Mouse (Mus musculus) common myeloid progenitor, adult 5-6 weeks (primary cell): ENCODE measurements around the gene Ddx39b. TPM values are rescaled to one million over a fixed set of nuclear protein-coding genes. Genes with fewer than 3 reads are reported as not detected.
A peak's percentile ranks its signal among the peaks of the same experiment; 100 is the strongest.

Experiments used
- ATAC-seq: replicated peaks from 2 replicates; pipeline ENCODE4 v1.8.0; 2016; ENCODE audit warnings: low read depth, mild to moderate bottlenecking, moderate TSS enrichment, inconsistent platforms; ENCODE audit not compliant: poor library complexity, severe bottlenecking
- total RNA-seq: library from RNA; stranded (forward); fragments of 200-1000, 187-1606 nt; gene quantifications from 2 replicates; pipeline ENCODE4 v1.2.3, GENCODE M21; 2017

Ddx39b gene
- total RNA-seq: 199 and 218 TPM in 2 replicates

DNA sequence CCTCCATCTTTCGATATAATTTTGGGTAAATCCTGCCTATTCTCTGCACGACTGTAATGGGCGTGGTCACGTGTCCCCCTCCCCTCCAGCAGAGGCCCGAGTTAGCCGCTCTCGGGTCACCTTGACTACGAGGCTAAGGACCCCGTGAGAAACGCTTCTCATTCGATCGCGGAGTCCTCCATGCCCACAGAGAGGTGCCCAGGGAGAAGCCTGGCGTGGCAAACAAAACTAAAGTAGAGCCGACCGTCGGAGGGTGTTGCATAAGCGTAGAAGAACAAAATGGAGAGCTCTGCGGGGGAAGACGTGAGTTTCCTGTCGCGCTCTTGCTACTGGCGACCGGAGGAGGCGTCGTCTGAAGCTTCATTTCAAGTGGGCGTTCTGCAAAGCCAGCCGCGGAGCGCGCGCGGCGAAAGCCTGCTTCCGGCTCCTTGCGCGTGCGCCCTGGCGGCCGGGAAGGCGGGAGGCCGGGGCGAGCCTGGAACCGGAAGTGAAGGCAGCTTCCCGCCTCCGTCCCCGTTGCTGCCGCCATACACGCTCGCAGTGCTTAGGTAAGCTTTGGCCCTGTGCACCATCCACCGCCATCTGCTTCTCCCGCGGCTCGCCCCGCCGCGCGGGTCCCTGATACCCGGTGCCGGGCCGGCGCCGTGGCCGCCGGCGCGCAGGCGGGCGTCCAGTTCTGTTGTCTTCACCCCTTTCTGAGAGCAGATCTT is at the start of gene Ddx39b:
Ddx39b (plus strand) TSS at position 442 of the 710 bp plus-strand sequence.
- ATAC-seq: peak; percentile 64

DNA sequence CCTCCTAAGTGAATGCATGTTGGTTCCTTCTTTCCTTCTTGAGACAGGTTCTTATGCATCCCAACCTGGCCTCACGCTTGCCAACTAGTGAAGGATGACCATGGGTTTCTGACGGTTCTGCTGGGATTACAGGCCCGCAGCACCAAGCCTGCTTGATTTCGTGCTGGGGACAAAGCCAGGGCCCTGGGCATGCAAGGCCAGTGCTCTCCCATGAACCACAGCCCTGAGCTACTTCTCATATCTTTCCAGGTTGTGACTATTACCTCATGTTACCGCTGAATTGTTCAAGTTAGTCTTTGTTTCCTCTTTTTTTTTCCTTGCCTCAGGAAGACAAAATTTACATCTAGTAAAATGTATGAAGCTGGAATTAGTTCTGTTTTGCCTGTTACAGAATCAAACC is 48.6 kb upstream of the Ddx39b start:
- 0 out of 2 replicates have a peak, but pooled peaks have one; percentile 15 for ATAC-seq

DNA sequence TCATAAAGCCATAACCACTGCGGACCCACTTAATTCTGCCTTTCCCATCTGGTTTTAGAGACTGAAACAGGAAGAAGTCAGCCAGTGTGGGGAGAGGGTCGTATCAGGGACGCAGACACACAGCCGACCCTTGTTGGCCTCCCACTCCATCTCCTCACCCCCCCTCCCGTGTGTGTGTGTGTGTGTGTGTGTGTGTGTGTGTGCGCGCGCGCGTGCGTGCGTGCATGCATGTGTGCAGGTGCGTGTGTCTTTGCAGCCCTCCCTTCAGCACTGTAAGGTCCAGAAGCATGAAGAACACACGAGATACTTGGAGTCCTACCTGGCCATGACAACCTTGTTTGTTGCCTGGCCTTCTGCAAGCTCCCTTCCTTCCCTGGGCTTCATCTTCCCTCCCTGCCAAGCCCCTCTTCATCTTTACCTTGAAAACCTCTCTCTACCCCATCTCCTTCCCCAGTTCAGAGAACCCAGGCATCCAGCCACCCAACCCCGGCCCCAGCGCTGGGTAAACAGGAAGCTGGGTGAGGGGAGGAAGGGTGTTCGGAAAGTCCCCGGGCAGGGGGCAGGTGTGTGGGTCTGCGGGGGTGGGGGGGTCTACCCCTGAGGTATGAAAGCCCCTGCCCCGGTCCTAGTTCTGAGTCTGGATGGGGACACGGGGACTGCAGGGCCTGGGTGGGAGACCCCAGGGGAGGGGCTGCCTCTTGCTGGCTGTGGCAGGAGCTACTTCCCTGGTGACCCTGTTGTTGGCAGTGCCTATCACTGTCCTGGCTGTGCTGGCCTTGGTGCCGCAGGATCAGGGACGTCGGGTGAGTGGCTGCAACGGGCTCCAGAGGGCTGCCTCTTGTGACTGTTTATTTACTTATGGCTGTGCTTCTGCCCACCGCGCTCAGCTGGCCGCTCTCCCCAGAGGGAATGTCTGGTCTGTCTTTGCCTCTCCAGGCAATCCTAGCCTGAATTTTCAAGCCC is 47.4 kb upstream of the Ddx39b start, which contains the start of gene Ltb:
Ltb (plus strand) TSS at position 559 of the 963 bp plus-strand sequence.
- no peak for ATAC-seq

DNA sequence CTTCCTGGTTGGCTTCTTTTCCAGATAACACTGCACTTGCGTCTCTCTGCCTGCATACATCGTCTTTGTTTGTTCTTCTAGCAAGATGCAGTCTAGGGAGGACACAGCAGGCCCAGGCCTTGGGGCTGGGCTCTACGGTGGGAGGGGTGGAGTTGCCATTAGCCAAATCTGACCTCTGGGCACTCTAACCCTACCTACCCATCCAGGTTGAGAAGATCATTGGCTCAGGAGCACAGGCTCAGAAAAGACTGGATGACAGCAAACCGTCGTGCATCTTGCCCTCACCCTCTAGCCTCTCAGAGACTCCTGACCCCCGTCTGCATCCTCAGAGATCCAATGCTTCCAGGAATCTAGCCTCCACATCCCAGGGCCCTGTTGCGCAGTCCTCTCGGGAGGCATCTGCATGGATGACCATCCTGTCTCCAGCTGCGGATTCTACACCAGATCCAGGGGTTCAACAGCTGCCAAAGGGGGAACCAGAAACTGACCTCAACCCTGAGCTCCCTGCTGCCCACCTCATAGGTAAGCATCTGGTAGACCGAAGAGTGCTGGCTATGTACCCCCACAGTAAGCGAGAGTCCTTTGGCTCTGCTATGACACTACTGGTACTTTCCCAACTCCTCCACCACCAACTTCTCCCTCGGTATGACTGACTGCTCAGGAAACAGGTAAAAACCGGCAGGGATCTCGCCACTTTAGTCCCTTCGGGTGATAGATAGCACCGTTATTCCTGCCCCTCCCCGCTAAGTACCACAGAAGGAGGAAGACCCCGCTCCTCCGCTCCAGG is 46.5 kb upstream of the Ddx39b start:
- no peak for ATAC-seq

DNA sequence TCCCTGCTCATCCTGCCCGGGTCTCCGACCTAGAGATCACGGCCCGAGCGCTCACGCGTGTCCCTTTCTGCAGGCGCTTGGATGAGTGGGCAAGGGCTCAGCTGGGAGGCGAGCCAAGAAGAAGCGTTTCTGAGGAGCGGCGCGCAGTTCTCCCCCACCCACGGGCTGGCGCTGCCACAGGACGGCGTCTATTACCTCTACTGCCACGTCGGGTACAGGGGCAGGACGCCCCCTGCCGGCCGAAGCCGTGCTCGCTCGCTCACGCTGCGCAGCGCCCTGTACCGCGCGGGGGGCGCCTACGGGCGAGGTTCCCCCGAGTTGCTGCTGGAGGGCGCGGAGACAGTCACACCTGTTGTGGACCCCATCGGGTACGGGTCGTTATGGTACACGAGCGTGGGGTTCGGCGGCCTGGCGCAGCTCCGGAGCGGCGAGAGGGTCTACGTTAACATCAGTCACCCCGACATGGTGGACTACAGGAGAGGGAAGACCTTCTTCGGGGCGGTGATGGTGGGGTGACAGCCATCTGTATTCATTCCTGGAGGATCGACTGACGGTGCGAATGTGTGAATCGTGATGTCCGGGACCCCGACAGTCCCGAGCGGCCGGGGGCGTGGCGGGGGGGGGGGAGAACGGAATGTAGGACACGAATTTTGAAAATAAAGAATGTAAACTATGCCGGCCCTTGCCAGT is 45.8 kb upstream of the Ddx39b start:
- peak; percentile 75 for ATAC-seq

DNA sequence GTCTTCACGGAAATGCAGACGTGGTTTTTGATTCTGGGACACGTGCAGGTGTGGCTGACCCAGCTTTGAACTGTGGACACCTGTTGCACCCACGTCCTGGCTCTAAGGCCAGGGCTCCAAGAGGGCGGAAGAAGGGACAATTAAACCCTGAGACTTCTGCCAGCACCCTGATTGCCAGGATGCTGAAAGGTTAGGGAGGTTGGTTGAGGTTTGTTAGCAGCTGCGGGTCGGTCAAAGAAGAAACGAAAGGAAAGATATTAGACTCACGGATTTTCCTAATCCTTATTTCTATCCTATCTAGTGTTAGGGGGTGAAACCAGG is 45.3 kb upstream of the Ddx39b start:
- ATAC-seq: no peak

DNA sequence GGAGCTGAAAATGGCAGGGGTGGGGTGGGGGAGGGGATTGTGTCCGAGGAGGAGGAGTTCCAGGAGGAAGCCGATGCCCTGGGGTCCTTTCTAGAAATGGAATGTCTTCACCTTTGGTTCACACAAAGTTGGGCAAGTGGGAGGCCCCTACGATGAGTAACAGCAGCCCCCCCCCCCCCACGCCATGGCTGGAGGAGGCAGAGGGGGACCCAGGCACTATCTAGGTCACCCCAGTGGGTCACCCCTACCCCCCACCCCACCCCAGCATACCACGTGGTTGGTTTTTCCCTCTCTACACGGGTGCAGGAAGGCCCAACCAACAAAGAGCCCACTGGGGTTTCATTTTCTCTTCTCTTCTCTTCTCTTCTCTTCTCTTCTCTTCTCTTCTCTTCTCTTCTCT is 44.4 kb upstream of the Ddx39b start:
- ATAC-seq: no peak

DNA sequence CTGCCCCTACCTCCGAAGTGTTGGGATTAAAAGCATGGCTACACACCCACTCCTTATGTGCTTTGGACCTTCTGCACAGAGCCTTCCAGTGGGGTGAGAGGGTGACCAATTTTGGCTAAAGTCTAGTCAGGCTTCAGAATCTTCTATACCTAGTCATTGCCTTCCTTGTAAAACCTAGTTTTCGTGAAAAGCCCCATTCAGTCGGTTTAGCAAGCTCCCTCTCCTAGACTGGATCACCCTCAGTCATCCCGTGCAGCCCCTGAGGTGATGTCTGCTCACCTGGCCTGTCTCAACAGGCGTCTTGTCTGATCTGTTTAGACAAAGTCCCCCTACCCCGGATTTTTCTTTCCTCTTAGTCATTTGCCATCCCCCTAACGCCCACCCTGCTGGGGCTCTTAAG is 43.5 kb upstream of the Ddx39b start:
- no peak for ATAC-seq

DNA sequence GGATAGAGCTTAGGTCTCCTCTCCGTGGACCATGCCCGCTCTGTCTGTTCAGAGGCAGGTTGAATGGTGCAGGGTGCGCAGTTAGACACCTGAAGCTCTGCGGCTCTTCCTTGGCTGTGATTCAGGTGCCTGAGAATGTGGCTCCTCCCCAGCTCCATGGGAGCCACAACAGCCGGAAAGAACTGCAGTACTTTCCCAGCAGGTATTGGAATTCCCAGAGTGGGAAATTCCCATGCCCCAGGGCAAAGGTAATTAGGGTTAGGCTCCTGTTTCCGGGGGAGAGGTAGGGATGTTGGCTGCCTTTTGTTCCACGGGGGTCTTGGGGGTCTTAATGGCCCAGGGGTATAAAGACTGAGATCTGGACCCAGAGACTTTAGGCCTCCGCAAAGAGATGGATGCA is 42.6 kb upstream of the Ddx39b start:
- ATAC-seq: no peak

DNA sequence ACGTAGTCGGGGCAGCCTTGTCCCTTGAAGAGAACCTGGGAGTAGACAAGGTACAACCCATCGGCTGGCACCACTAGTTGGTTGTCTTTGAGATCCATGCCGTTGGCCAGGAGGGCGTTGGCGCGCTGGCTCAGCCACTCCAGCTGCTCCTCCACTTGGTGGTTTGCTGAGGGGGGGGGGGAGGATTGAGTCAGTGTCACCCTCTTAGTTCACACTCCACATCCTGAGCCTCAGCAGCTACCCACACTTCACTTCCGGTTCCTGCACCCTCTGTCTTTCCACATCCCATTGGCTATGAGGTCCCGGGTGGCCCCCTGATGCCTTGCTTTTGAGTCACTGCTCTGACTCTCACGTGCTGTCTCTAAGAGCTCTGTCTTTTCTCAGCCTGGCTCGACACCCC is 41.1 kb upstream of the Ddx39b start:
- ATAC-seq: peak; percentile 77

DNA sequence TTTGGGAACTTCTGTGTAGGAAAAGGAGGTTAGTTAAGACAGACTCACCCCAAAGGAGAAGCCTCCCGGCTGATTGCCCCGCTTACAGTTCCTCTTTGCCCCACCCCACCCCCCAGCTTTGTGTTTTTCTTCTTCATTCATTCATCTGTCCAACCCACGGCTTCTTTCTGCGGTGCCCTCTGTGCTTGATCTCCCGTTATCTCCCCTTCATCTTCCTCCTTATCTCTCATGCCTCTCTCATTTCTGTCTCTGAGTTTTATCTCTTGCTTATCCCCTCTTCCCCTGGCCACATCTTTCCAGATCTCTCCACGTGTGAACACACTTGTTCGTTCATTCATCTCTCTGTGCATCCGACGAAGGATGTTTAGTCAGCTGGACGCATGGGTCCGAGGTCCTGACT is 40.4 kb upstream of the Ddx39b start:
- ATAC-seq: no peak

DNA sequence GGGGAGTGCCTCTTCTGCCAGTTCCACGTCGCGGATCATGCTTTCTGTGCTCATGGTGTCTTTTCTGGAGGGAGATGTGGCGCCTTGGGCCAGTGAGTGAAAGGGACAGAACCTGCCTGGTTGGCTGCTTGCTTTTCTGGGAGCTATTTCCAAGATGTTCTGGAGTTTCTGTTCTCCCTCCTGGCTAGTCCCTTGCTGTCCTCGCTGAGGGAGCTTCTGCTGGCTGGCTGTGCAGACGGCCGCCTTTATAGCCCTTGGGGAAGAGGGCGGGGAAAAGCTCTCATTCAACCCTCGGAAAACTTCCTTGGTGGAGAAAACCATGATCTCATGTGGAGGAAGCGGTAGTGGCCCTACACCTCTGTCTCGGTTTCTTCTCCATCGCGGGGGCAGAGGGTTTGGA is 39.8 kb upstream of the Ddx39b start, which contains the start of gene Tnf:
Tnf (minus strand) TSS at position 221 of the 400 bp plus-strand sequence.
- peak; percentile 60 for ATAC-seq

DNA sequence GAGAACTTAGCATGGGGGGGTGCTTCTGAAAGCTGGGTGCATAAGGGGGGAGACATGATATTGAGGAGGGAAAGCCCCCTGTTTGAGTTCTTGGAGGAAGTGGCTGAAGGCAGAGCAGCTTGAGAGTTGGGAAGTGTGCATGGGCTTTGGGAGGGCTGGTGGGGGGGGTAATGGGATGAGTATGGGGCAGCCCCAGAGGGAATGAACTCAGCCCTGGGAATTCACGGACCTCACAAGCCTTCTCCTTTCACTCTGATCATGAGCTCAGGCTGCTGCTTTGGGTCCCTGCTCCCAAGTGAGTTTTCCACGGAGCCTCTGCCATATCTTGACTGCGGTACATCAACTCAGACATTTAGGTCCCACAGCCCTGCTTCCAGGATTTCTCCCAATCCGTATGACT is 39.1 kb upstream of the Ddx39b start:
- ATAC-seq: no peak

DNA sequence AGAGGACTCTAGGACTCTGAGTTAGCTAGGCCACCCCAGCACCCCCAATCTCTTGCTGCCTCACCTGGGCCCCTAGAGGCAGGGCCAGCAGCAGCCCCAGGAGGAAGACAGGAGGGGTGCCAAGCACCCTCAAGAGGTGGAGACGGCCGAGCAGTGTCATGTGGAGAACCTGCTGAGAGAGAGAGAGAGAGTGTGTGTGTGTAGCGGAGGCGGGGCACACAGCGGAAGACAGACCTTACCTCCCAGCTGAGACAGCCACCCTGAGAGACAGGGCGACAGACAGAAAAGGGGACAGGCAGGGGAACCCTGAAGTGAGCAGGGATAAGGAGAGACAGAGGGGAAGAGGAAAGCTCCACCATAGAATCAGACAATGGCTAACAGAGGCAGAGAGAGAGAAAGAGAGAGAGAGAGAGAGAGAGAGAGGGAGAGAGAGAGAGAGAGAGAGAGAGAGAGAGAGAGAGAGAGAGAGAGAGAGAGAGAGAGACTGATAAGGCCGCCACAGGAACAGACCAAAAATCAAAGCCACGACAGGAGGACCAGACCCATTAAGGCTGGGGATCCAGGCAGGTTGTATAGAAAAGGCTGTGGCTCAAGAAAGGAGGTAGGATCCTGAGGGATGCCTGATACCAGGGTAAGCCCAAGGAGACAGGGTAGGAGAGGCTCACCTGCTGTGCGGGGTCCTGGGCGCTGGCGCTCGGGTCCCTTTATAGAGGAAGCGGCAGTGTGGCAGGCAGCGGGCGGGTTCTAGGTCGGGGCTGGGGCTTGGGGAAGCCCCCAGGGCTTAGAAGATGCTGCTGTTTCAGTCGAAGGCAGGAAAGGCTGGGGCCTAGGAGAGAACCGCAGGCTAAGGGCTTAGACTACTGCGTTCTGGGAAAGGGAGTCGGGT is 36.8 kb upstream of the Ddx39b start, which contains the start of gene Lta:
Lta (minus strand) TSS at position 858 of the 886 bp plus-strand sequence.
- ATAC-seq: no peak

DNA sequence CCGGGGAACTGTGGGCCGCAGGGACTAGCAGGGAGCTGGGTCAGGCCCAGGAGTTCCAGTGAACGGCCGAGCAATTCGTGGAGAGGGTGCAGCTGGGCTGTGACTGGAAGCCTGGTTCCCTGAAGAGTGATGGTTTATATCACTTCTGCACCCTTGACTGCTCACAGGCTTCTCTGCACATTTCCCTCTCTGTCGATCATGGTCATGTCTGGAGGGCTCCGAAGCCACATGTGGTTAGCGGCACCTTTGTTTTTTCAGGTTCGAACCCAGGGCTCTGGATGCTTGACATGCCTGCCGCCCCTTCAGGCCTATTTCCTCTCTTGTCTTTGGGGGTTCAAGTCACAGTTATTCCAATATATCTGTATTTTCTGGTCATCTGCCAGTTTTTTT is 36.2 kb upstream of the Ddx39b start:
- ATAC-seq: no peak

DNA sequence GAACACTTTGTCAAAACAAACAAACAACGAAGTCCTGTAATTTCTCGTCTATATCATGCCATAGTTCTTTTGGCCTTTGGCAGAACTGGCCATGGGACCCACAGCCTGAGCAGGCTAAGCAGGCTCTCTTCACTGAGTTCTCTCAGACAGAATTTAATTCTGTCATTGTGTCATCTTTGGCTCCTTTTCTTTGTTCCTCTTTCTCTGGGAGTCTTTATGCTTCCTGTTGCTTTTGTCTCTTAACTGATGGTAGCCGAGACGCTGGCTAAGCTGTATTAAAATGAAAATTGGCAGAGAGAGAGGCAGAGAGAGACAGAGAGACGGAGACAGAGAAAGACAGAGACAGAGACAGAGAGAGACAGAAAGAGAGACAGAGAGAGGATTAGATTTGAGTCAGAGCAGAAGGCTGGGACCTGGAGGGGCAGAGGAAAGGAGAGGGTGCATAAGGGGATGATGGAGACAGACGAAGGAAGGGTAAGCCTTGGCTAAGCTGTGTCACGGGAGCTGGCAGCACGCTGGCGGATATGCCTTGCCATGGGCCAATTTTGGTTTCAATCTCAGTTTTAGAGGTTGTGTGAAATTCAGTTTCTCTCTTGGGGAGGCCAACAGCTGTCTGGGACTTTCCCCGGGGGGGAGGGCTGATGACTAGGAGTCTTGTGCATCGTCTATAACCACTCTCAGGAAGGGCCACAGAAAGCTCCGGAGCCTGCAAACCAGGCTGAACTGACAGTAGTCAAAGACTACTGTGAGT is 31.6 kb upstream of the Ddx39b start:
- peak; percentile 72 for ATAC-seq

DNA sequence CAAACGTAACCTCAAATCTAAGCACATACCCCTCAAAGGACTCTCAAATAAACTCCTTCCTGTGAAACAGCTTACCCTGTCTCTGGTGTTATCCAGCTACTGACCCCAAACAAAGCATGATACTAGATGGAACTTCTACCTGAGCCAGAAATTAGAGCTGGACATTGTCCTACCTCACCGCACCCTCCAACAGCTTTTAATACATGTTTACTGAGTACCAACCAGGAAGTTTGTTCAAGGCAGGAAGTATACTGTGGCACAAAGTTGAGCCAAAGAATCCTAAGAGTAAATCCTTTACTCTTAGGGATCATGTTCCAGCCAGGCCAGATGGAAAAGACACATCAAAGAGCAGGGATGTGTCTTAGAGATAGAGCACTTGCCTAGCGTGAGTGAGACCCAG is 31.0 kb upstream of the Ddx39b start:
- ATAC-seq: no peak

DNA sequence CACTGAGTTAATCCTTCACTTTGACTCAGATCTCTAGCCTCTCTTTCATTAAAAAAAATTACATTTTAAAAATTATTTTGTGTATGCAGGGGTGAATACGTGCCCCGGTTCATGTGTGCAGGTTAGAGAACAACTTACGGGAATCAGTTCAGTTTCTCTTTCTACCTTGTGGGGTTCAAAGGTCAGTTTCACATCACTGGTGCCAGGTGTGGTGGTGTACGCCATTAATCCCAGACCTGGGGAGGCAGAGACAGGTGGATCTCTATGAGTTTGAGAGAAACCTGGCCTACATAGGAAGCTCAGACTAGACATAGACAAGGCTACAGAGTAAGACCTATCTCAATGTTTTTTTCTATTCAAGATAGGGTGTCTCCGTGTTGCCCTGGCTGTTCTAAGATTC is 28.5 kb upstream of the Ddx39b start:
- ATAC-seq: no peak
